Mouse (Mus musculus) heart, adult 9 months (tissue): ENCODE measurements around the gene Olfr44.

Source experiments
- DNase-seq, 2 experiments: peaks; one replicate each; pipeline ENCODE4 v3.0.0; 2022; ENCODE audit warnings: low spot score in 2 of 2

Gene Olfr44

GRCm38 (mm10) chr9:39493895-39494294, at the start of gene Olfr44:
Olfr44 (minus strand) TSS chr9:39493995.
- DNase-seq = no peak

- no peak for DNase-seq
Observed at GRCm38 (mm10) chr9:39523616-39524285, 30.0 kb upstream of the Olfr44 start.

GRCm38 (mm10) chr9:39518595-39518994, 24.8 kb upstream of the Olfr44 start:
- DNase-seq = no peak

GRCm38 (mm10) chr9:39515531-39515930, 21.7 kb upstream of the Olfr44 start, which contains the start of gene Olfr957:
Olfr957 (minus strand) TSS chr9:39515809.
- no peak for DNase-seq

- no peak for DNase-seq
Observed at GRCm38 (mm10) chr9:39509412-39509811, 15.6 kb upstream of the Olfr44 start.

GRCm38 (mm10) chr9:39508998-39509397, 15.2 kb upstream of the Olfr44 start:
- no peak for DNase-seq

GRCm38 (mm10) chr9:39471844-39472243, 22.0 kb downstream of the Olfr44 start, which contains the start of gene Olfr955:
Olfr955 (minus strand) TSS chr9:39471944.
- no peak for DNase-seq

GRCm38 (mm10) chr9:39456401-39456800, 37.4 kb downstream of the Olfr44 start, which contains the start of gene Olfr954:
Olfr954 (plus strand) TSS chr9:39456701.
- no peak for DNase-seq
